ENCODE assay signal across 23 mouse cellular contexts in genomic region chr12:89672819-89673218, GRCm38 (mm10).
A peak's percentile ranks its signal among the peaks of the same experiment; 100 is the strongest.
DNase-seq lines count a peak whose midpoint lies in the region; ATAC-seq lines count a peak whose summit lies in the region.
"Had no signal": no experiment of that assay in that cellular context is flagged by ENCODE, and none has a peak within 500 bp of the region (broad histone marks: within the 10 kb centered on the region; RNA-seq: fewer than 3 reads in every experiment).

No protein-coding gene starts in this region.

- no peaks in the 10 kb centered on the region for H3K36me3 ChIP-seq in embryonic facial prominence, embryonic 14.5 days (ENCODE audit: control insufficient read depth, insufficient read depth, low read length)
- no peaks in the 10 kb centered on the region for H3K36me3 ChIP-seq in embryonic facial prominence, embryonic 10.5 days (replicated peaks)
- H3K36me3 ChIP-seq: embryonic facial prominence, embryonic 13.5 days; forebrain, embryonic 15.5 days; G1E had no signal

- H3K27ac ChIP-seq in embryonic facial prominence, embryonic 14.5 days (replicated peaks; ENCODE audit: low read depth, low read length), result no peak overlapping the region
- H3K27ac ChIP-seq in embryonic facial prominence, embryonic 10.5 days (replicated peaks), result no peak overlapping the region
- H3K27ac ChIP-seq: embryonic facial prominence, embryonic 13.5 days; forebrain, embryonic 13.5 days; forebrain, embryonic 15.5 days had no signal

- peak; percentile 10 for DNase-seq in embryonic facial prominence, embryonic 14.5 days (ENCODE audit: low spot score)
- no peak for DNase-seq in embryonic facial prominence, embryonic 10.5 days (ENCODE audit: low spot score)
- peak; percentile 11 for DNase-seq in retina, embryonic 14.5 days (ENCODE audit: low spot score)
- DNase-seq in retina, postnatal 1 day, result no peak
- no peak for DNase-seq in left cerebral cortex, postnatal 25 days (ENCODE audit: low spot score in 2 of 2)
- DNase-seq: adrenal gland, adult 8-10 months; adrenal gland, postnatal 14 days; adrenal gland, postnatal 36 days; B cell, adult 2 months; cerebellum, adult 11-12 months; cerebellum, adult 2 months; cerebellum, adult 9-10 months; cerebellum, postnatal 10 days; cerebellum, postnatal 25 days; forebrain, postnatal 0 days had no signal

- H3K4me1 ChIP-seq in embryonic facial prominence, embryonic 14.5 days (ENCODE audit: control insufficient read depth, insufficient read depth, low read length), result no peaks in the 10 kb centered on the region
- H3K4me1 ChIP-seq in embryonic facial prominence, embryonic 10.5 days, result peaks cover 5% of the 10 kb centered on the region; the same call in 1 of the 2 replicates
- H3K4me1 ChIP-seq: embryonic facial prominence, embryonic 13.5 days; forebrain, embryonic 13.5 days; forebrain, embryonic 15.5 days had no signal

- no peaks in the 10 kb centered on the region for H3K9me3 ChIP-seq in embryonic facial prominence, embryonic 14.5 days (ENCODE audit: control insufficient read depth, low read length)
- H3K9me3 ChIP-seq in embryonic facial prominence, embryonic 10.5 days, result no peaks in the 10 kb centered on the region
- H3K9me3 ChIP-seq: embryonic facial prominence, embryonic 13.5 days; forebrain, embryonic 13.5 days; forebrain, embryonic 15.5 days had no signal

- ATAC-seq in embryonic facial prominence, embryonic 14.5 days (ENCODE audit: low read depth), result no peak
- ATAC-seq: activated CD4-positive, CD25-positive, alpha-beta regulatory T cell, adult 4 months; CD4-positive, CD25-positive, alpha-beta regulatory T cell, adult 4 months; forebrain, embryonic 13.5 days; forebrain, embryonic 15.5 days; forebrain, postnatal 0 days; Patski had no signal

- H3K4me2 ChIP-seq in embryonic facial prominence, embryonic 14.5 days (ENCODE audit: low read depth, low read length), result no peak overlapping the region
- H3K4me2 ChIP-seq: embryonic facial prominence, embryonic 13.5 days; forebrain, embryonic 13.5 days; forebrain, embryonic 15.5 days had no signal

- intact Hi-C loops in left cerebral cortex, postnatal 25 days (cut with DNase I), result no loop called here

- H3K4me3 ChIP-seq in embryonic facial prominence, embryonic 14.5 days (ENCODE audit: low read depth, low read length), result no peak overlapping the region
- H3K4me3 ChIP-seq in embryonic facial prominence, embryonic 10.5 days, result no peak overlapping the region
- H3K4me3 ChIP-seq: embryonic facial prominence, embryonic 13.5 days; forebrain, embryonic 13.5 days; forebrain, embryonic 15.5 days had no signal

- H3K9ac ChIP-seq in embryonic facial prominence, embryonic 14.5 days (ENCODE audit: low read depth, low read length), result no peak overlapping the region
- H3K9ac ChIP-seq: embryonic facial prominence, embryonic 13.5 days; forebrain, embryonic 13.5 days; forebrain, embryonic 15.5 days; forebrain, postnatal 0 days had no signal

- whole genome bisulfite sequencing in embryonic facial prominence, embryonic 14.5 days, result 73% methylated on average over 2 of the region's 2 CpGs
- 69% methylated on average over 2 of the region's 2 CpGs for WGBS in embryonic facial prominence, embryonic 10.5 days

- no peaks in the 10 kb centered on the region for H3K27me3 ChIP-seq in embryonic facial prominence, embryonic 14.5 days (replicated peaks; ENCODE audit: control insufficient read depth, insufficient read depth, low read length)
- H3K27me3 ChIP-seq in embryonic facial prominence, embryonic 10.5 days (replicated peaks; ENCODE audit: low read depth, poor library complexity, severe bottlenecking), result no peaks in the 10 kb centered on the region
- H3K27me3 ChIP-seq: CH12.LX; embryonic facial prominence, embryonic 13.5 days; forebrain, embryonic 13.5 days; forebrain, embryonic 15.5 days; Patski had no signal

Comparison
In these comparisons a context has a peak if more than half of its experiments do, and no peak if none do; other contexts are left out.
1. DNase-seq: peak in embryonic facial prominence, embryonic 14.5 days (single experiment) and retina, embryonic 14.5 days (single experiment); none in embryonic facial prominence, embryonic 10.5 days (single experiment), retina, postnatal 1 day (single experiment) and left cerebral cortex, postnatal 25 days (0 of 2).